Mouse (Mus musculus) lung, embryonic 14.5 days (tissue): ENCODE measurements around the gene Ssna1. TPM values are rescaled to one million over a fixed set of nuclear protein-coding genes. Genes with fewer than 3 reads are reported as not detected.

Experiments
- ATAC-seq: fragments of 200-750 bp; cut with Nextera tagmentation; 2 replicates; pipeline ENCODE4 v1.8.0; 2017; ENCODE audit warnings: mild to moderate bottlenecking, moderate TSS enrichment, moderate library complexity; ENCODE audit not compliant: insufficient read depth
- DNase-seq: peaks from one replicate; pipeline ENCODE4 v3.0.0-alpha.2; 2015
- H3K27ac ChIP-seq: fragments of 300-500 bp; sonication (generic); 2 replicates; pipeline ENCODE4 v1.5.1; 2014; ENCODE audit warnings: low read depth, mild to moderate bottlenecking, moderate library complexity
- H3K27me3 ChIP-seq: fragments of 300-500 bp; sonication (generic); 2 replicates; pipeline ENCODE4 v1.6.1; 2014; ENCODE audit warnings: low read length, control low read depth; ENCODE audit not compliant: insufficient read depth
- H3K36me3 ChIP-seq: fragments of 300-500 bp; sonication (generic); 2 replicates; pipeline ENCODE4 v1.6.1; 2014; ENCODE audit warnings: control low read depth; ENCODE audit not compliant: insufficient read depth
- H3K4me1 ChIP-seq: fragments of 300-500 bp; sonication (generic); 2 replicates; pipeline ENCODE4 v1.6.1; 2014; ENCODE audit warnings: antibody characterized with exemption, control low read depth; ENCODE audit not compliant: insufficient read depth
- H3K4me2 ChIP-seq: fragments of 300-500 bp; sonication (generic); 2 replicates; pipeline ENCODE4 v1.6.1; 2014; ENCODE audit warnings: mild to moderate bottlenecking
- H3K4me3 ChIP-seq: fragments of 300-500 bp; sonication (generic); 2 replicates; pipeline ENCODE4 v1.5.1; 2014; ENCODE audit warnings: low read depth, low read length
- H3K9ac ChIP-seq: fragments of 300-500 bp; sonication (generic); 2 replicates; pipeline ENCODE4 v1.6.1; 2014
- H3K9me3 ChIP-seq: fragments of 300-500 bp; sonication (generic); 2 replicates; pipeline ENCODE4 v1.6.1; 2016; ENCODE audit warnings: low read depth, low read length, control low read depth
- CTCF ChIP-seq: IDR thresholded peaks from 2 replicates; pipeline ENCODE4 v1.5.1; 2016; ENCODE audit warnings: antibody characterized with exemption, low read depth
- WGBS: fragments of 180-500 bp; shearing (Covaris S2); extraction: QIAGEN DNeasy Blood & Tissue Kit; methylation state at CpG from one replicate; pipeline ENCODE4 v1.1.7; 2014; 5-methylcytosine and 5-hydroxymethylcytosine counted together
- polyA plus RNA-seq: library from polyadenylated mRNA; unstranded; fragments of >200 nt; fragmentation: Nextera tagmentation; extraction: Ambion mirVana; gene quantifications from 2 replicates; pipeline ENCODE4 v1.2.1, GENCODE M21; 2014

Gene Ssna1
- polyA plus RNA-seq, 1 experiment from 2014 or later, result 229 TPM

- no peak overlapping the region for H3K27ac ChIP-seq
- no peak overlapping the region for H3K4me2 ChIP-seq
- DNase-seq (no peak), ATAC-seq (no peak)
- H3K36me3 ChIP-seq, result no peaks in the 10 kb centered on the region
- H3K4me3 ChIP-seq, result no peak overlapping the region
- H3K9me3 ChIP-seq, result no peaks in the 10 kb centered on the region
- peaks cover 48% of the 10 kb centered on the region for H3K27me3 ChIP-seq
- H3K4me1 ChIP-seq, result no peaks in the 10 kb centered on the region
- WGBS, result 55% methylated on average over 10 of the region's 10 CpGs
- no peak for TF ChIP-seq CTCF
- H3K9ac ChIP-seq, result no peak overlapping the region
Measured at GRCm38 (mm10) chr2:25310180-25310579, 37.9 kb upstream of the Ssna1 start.

- DNase-seq (no peak), ATAC-seq (no peak)
- Histone ChIP-seq H3K27me3 (peaks cover 22% of the 10 kb centered on the region), H3K9ac (peak overlapping the region; percentile 47; the same call in 1 of the 2 replicates), H3K4me3 (peak overlapping the region; percentile 41), H3K4me2 (peak overlapping the region; percentile 74), H3K4me1 (no peaks in the 10 kb centered on the region), H3K27ac (no peak overlapping the region), H3K9me3 (no peaks in the 10 kb centered on the region), H3K36me3 (no peaks in the 10 kb centered on the region)
- 45% methylated on average over 14 of the region's 14 CpGs for WGBS
- TF ChIP-seq CTCF, result no peak
Measured at GRCm38 (mm10) chr2:25305587-25306359, 33.5 kb upstream of the Ssna1 start.

GRCm38 (mm10) chr2:25304657-25305541 lies 32.7 kb upstream of the Ssna1 start:
- peak; percentile 75 for DNase-seq
- ATAC-seq, result peak; percentile 86
- no peak for TF ChIP-seq CTCF
- peak overlapping the region; percentile 74 for H3K4me2 ChIP-seq
- no peaks in the 10 kb centered on the region for H3K36me3 ChIP-seq
- WGBS, result 1% methylated on average over 45 of the region's 45 CpGs
- H3K4me3 ChIP-seq, result peak overlapping the region; percentile 41
- no peak overlapping the region for H3K27ac ChIP-seq
- no peaks in the 10 kb centered on the region for H3K4me1 ChIP-seq
- peaks cover 14% of the 10 kb centered on the region for H3K27me3 ChIP-seq
- H3K9ac ChIP-seq, result peak overlapping the region; percentile 47
- no peaks in the 10 kb centered on the region for H3K9me3 ChIP-seq

GRCm38 (mm10) chr2:25303931-25304656 lies 31.9 kb upstream of the Ssna1 start:
- WGBS, result 65% methylated on average over 7 of the region's 7 CpGs
- peak overlapping the region; percentile 74 for H3K4me2 ChIP-seq
- peaks cover 14% of the 10 kb centered on the region for H3K27me3 ChIP-seq
- no peak overlapping the region for H3K27ac ChIP-seq
- ATAC-seq, result no peak
- TF ChIP-seq CTCF, result no peak
- no peaks in the 10 kb centered on the region for H3K4me1 ChIP-seq
- no peaks in the 10 kb centered on the region for H3K36me3 ChIP-seq
- DNase-seq, result no peak
- no peak overlapping the region for H3K9ac ChIP-seq
- no peaks in the 10 kb centered on the region for H3K9me3 ChIP-seq
- no peak overlapping the region for H3K4me3 ChIP-seq

- no peaks in the 10 kb centered on the region for H3K9me3 ChIP-seq
- WGBS, result 63% methylated on average over 3 of the region's 3 CpGs
- H3K27me3 ChIP-seq, result peaks cover 14% of the 10 kb centered on the region
Measured at GRCm38 (mm10) chr2:25303452-25303851, 31.2 kb upstream of the Ssna1 start.

GRCm38 (mm10) chr2:25298046-25298445 lies 25.8 kb upstream of the Ssna1 start:
- H3K4me1 ChIP-seq, result no peaks in the 10 kb centered on the region
- H3K4me3 ChIP-seq, result no peak overlapping the region
- DNase-seq, result no peak
- ATAC-seq, result no peak
- no peak overlapping the region for H3K27ac ChIP-seq
- H3K9me3 ChIP-seq, result no peaks in the 10 kb centered on the region
- H3K9ac ChIP-seq, result no peak overlapping the region
- H3K36me3 ChIP-seq, result no peaks in the 10 kb centered on the region
- WGBS, result 68% methylated on average over 10 of the region's 10 CpGs
- H3K27me3 ChIP-seq, result peaks cover 13% of the 10 kb centered on the region; the same call in 1 of the 2 replicates
- TF ChIP-seq CTCF, result no peak
- no peak overlapping the region for H3K4me2 ChIP-seq

More at GRCm38 (mm10) chr2:25303452-25303851, 31.2 kb upstream of the Ssna1 start:
- no peak overlapping the region for H3K4me3 ChIP-seq
- ATAC-seq, result no peak
- DNase-seq, result no peak
- H3K4me1 ChIP-seq, result no peaks in the 10 kb centered on the region
- no peak overlapping the region for H3K9ac ChIP-seq
- H3K4me2 ChIP-seq, result no peak overlapping the region
- TF ChIP-seq CTCF, result no peak
- H3K27ac ChIP-seq, result no peak overlapping the region
- H3K36me3 ChIP-seq, result no peaks in the 10 kb centered on the region
